Mouse (Mus musculus): ENCODE measurements at regions not wholly inside any gene's neighbourhood (a gene's known extent, or its start where the extent isn't known, plus 50 kb on each side); places are given as distances from the start of the nearest gene placed in this dataset.

DNA sequence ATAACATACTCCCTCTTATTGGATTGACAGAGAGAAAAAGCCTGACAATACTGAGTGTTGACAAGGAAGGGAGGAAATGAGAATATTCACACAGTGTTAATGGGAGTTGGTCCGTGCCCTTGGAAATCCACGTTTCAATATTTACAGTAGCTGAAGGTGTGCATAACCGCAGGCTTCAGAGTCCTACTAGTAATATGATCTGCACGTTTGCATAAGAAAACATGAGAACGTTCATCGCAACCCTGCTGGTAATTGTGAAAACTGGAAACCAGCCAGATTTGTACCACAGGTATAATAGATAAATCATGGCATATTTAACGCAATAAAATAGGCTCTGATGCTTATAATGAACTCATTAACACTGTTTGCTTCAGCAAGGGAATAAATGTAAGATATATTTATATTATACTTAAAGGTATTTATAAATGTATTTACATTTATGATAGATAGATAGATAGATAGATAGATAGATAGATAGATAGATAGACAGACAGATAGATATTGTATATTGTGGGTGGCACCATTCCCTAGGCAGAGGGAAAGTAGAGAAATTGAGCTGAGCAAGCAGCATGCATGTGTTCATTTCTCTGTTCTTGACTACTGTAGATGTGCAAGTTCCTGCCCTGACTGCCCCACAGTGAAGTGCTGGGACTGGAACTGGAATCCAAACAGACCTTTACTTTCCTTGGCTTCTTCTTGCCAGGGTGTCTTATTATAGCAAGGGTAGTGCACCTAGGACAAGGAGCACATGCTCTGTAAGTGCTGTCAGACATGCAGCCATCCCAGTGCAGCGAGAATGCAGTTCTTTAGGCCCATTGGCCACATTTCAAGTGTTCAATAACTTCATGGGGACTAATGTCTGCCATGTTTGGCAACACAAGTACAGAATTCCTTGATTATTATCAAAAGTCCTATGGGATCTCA, 117.6 kb upstream of the Cpm start:
- TF ChIP-seq CTCF (IDR thresholded peaks at IDR 0.05; ENCODE audit: control insufficient read depth, insufficient read depth, low read length) (no peak), POLR2A (IDR thresholded peaks at IDR 0.05; ENCODE audit: borderline replicate concordance, control insufficient read depth, low read depth, low read length) (no peak)

Measured in bone marrow, adult 2 months (tissue).